Mouse (Mus musculus) left cerebral cortex, postnatal 36 days (tissue): ENCODE results near the gene Pik3ip1. TPM values are rescaled to one million over a fixed set of nuclear protein-coding genes. Genes with fewer than 3 reads are reported as not detected.

Experiments used
- total RNA-seq, 2 experiments: library from RNA; stranded (reverse); gene quantifications; 2 replicates each; pipeline ENCODE4 v1.2.3; 2021

Pik3ip1 gene
- total RNA-seq, 2 experiments from 2014 or later, result 32.6 to 34.3 TPM

Other genes starting within 250 kb of the Pik3ip1 start
- 10 to 100 TPM; 43.7 to 73.1 TPM for gene Sfi1, start 136.9 kb upstream of the Pik3ip1 start, total RNA-seq
- gene Eif4enif1, start 128.0 kb upstream of the Pik3ip1 start, total RNA-seq, result 10 to 100 TPM; 57.4 to 72.3 TPM
- gene Drg1, start 64.0 kb upstream of the Pik3ip1 start, total RNA-seq, result 10 to 100 TPM; 86.5 to 91.1 TPM
- 10 to 100 TPM; 48.3 to 49.2 TPM for gene Patz1, start 41.5 kb upstream of the Pik3ip1 start, total RNA-seq
- 100 to 1,000 TPM in 1 of 2 experiments, 10 to 100 TPM in 1; 82.9 to 103 TPM for gene Limk2, start 78.8 kb downstream of the Pik3ip1 start, total RNA-seq
- 10 to 100 TPM; 26.9 to 27.5 TPM for gene Rnf185, start 122.0 kb downstream of the Pik3ip1 start, total RNA-seq
- 1 to 10 TPM; 2.3 to 4.9 TPM for gene Pla2g3, start 157.9 kb downstream of the Pik3ip1 start, total RNA-seq
- 10 to 100 TPM; 53.7 to 58.3 TPM for gene Inpp5j, start 174.4 kb downstream of the Pik3ip1 start, total RNA-seq
- gene Selenom, start 184.3 kb downstream of the Pik3ip1 start, total RNA-seq, result 100 to 1,000 TPM; 128 to 155 TPM
- gene Smtn, start 210.2 kb downstream of the Pik3ip1 start, total RNA-seq, result 1 to 10 TPM; 8.2 to 8.9 TPM